Mouse (Mus musculus) hindbrain, postnatal 0 days (tissue): ENCODE results near the gene Lhfpl4. TPM values are rescaled to one million over a fixed set of nuclear protein-coding genes. Genes with fewer than 3 reads are reported as not detected.

Experiments
- ATAC-seq: fragments of 200-750 bp; cut with Nextera tagmentation; 2 replicates; pipeline ENCODE4 v1.8.0; 2017; ENCODE audit warnings: mild to moderate bottlenecking, moderate TSS enrichment, moderate library complexity
- DNase-seq: peaks from one replicate; pipeline ENCODE4 v3.0.0-alpha.2; 2015; ENCODE audit warnings: low spot score
- H3K27ac ChIP-seq: fragments of 300-500 bp; sonication (generic); 2 replicates; pipeline ENCODE4 v1.5.1; 2014; ENCODE audit warnings: mild to moderate bottlenecking
- H3K27me3 ChIP-seq: fragments of 300-500 bp; sonication (generic); 2 replicates; pipeline ENCODE4 v1.6.1; 2014; ENCODE audit warnings: low read length, mixed read lengths; ENCODE audit not compliant: insufficient read depth
- H3K36me3 ChIP-seq: fragments of 300-500 bp; sonication (generic); 2 replicates; pipeline ENCODE4 v1.6.1; 2014; ENCODE audit warnings: low read length, mixed read lengths; ENCODE audit not compliant: insufficient read depth
- H3K4me1 ChIP-seq: fragments of 300-500 bp; sonication (generic); 2 replicates; pipeline ENCODE4 v1.6.1; 2014; ENCODE audit warnings: antibody characterized with exemption, low read length, mixed read lengths; ENCODE audit not compliant: insufficient read depth
- H3K4me2 ChIP-seq: fragments of 300-500 bp; sonication (generic); 2 replicates; pipeline ENCODE4 v1.6.1; 2014; ENCODE audit warnings: low read depth, mild to moderate bottlenecking, low read length, moderate library complexity, mixed read lengths
- H3K4me3 ChIP-seq: fragments of 300-500 bp; sonication (generic); 2 replicates; pipeline ENCODE4 v1.5.1; 2014; ENCODE audit warnings: low read length
- H3K9ac ChIP-seq: fragments of 300-500 bp; sonication (generic); replicated peaks from 2 replicates; pipeline ENCODE4 v1.6.1; 2014; ENCODE audit warnings: mild to moderate bottlenecking, low read length, moderate library complexity, mixed read lengths
- H3K9me3 ChIP-seq: fragments of 300-500 bp; sonication (generic); 2 replicates; pipeline ENCODE4 v1.6.1; 2016; ENCODE audit warnings: low read length, mixed read lengths
- CTCF ChIP-seq: IDR thresholded peaks from 2 replicates; pipeline ENCODE4 v1.5.1; 2016; ENCODE audit warnings: antibody characterized with exemption, control low read depth, low read depth
- WGBS: fragments of 180-500 bp; shearing (Covaris S2); extraction: QIAGEN DNeasy Blood & Tissue Kit; methylation state at CpG from one replicate; pipeline ENCODE4 v1.1.7; 2014; 5-methylcytosine and 5-hydroxymethylcytosine counted together
- polyA plus RNA-seq: library from polyadenylated mRNA; unstranded; fragments of >200 nt; fragmentation: Nextera tagmentation; extraction: Ambion mirVana; gene quantifications from 2 replicates; pipeline ENCODE4 v1.2.1, GENCODE M21; 2015
- total RNA-seq: library from RNA; depleted of rRNA; stranded (reverse); fragments of >200 nt; gene quantifications from 2 replicates; pipeline ENCODE4 v1.2.3, GENCODE M21; 2014; rRNA removed

Gene Lhfpl4
- total RNA-seq (64.9 and 72.9 TPM in 2 replicates), polyA plus RNA-seq (50.9 and 56.0 TPM in 2 replicates)

GRCm38 (mm10) chr6:113194841-113195595 lies at the start of gene Lhfpl4:
Lhfpl4 (minus strand) TSS chr6:113195384.
- H3K27me3 ChIP-seq = no peaks in the 10 kb centered on the region
- peak; percentile 83 for ATAC-seq
- H3K9ac ChIP-seq = peak within 1 kb of the TSS; percentile 83
- H3K4me3 ChIP-seq = peak within 1 kb of the TSS; percentile 69
- WGBS = 1% methylated on average over 48 of the region's 66 CpGs
- no peaks in the 10 kb centered on the region for H3K36me3 ChIP-seq
- no peaks in the 10 kb centered on the region for H3K9me3 ChIP-seq
- H3K4me1 ChIP-seq = peaks cover 18% of the 10 kb centered on the region
- peak; percentile 88 for DNase-seq
- TF ChIP-seq CTCF = no peak
- H3K27ac ChIP-seq = peak within 1 kb of the TSS; percentile 86
- H3K4me2 ChIP-seq = peak within 1 kb of the TSS; percentile 88

GRCm38 (mm10) chr6:113242753-113243152 lies 47.6 kb upstream of the Lhfpl4 start:
- TF ChIP-seq CTCF = no peak
- no peak overlapping the region for H3K4me3 ChIP-seq
- no peak overlapping the region for H3K27ac ChIP-seq
- H3K4me2 ChIP-seq = no peak overlapping the region
- DNase-seq = no peak
- H3K4me1 ChIP-seq = peaks cover 8% of the 10 kb centered on the region; the same call in 1 of the 2 replicates
- WGBS = 89% methylated on average over 1 of the region's 1 CpGs
- H3K27me3 ChIP-seq = no peaks in the 10 kb centered on the region
- no peak for ATAC-seq
- H3K9me3 ChIP-seq = no peaks in the 10 kb centered on the region
- no peak overlapping the region for H3K9ac ChIP-seq
- H3K36me3 ChIP-seq = peaks cover 10% of the 10 kb centered on the region; the same call in 1 of the 2 replicates

- no peak for ATAC-seq
Observed at GRCm38 (mm10) chr6:113238442-113238841, 43.3 kb upstream of the Lhfpl4 start.

GRCm38 (mm10) chr6:113237542-113238270 lies 42.5 kb upstream of the Lhfpl4 start, which contains the start of gene Mtmr14:
Mtmr14 (plus strand) TSS chr6:113237843.
- H3K4me1 ChIP-seq = peaks cover 8% of the 10 kb centered on the region; the same call in 1 of the 2 replicates
- H3K4me3 ChIP-seq = peak within 1 kb of the TSS; percentile 88
- under 1% methylated on average over 53 of the region's 55 CpGs for WGBS
- no peaks in the 10 kb centered on the region for H3K9me3 ChIP-seq
- H3K9ac ChIP-seq = peak within 1 kb of the TSS; percentile 67
- no peak for TF ChIP-seq CTCF
- peak; percentile 99 for ATAC-seq
- no peaks in the 10 kb centered on the region for H3K27me3 ChIP-seq
- peak within 1 kb of the TSS; percentile 55 for H3K27ac ChIP-seq
- peak; percentile 99 for DNase-seq
- peaks cover 4% of the 10 kb centered on the region; the same call in 1 of the 2 replicates for H3K36me3 ChIP-seq
- H3K4me2 ChIP-seq = peak within 1 kb of the TSS; percentile 69

More at GRCm38 (mm10) chr6:113238442-113238841, 43.3 kb upstream of the Lhfpl4 start:
- H3K4me2 ChIP-seq = peak overlapping the region; percentile 69
- no peak for DNase-seq
- no peak for TF ChIP-seq CTCF
- no peaks in the 10 kb centered on the region for H3K9me3 ChIP-seq
- peak overlapping the region; percentile 67 for H3K9ac ChIP-seq
- H3K27ac ChIP-seq = no peak overlapping the region
- 33% methylated on average over 6 of the region's 6 CpGs for WGBS
- peaks cover 10% of the 10 kb centered on the region; the same call in 1 of the 2 replicates for H3K36me3 ChIP-seq
- no peaks in the 10 kb centered on the region for H3K27me3 ChIP-seq
- peaks cover 8% of the 10 kb centered on the region; the same call in 1 of the 2 replicates for H3K4me1 ChIP-seq
- peak overlapping the region; percentile 88 for H3K4me3 ChIP-seq

- ATAC-seq (no peak), DNase-seq (no peak)
- no peaks in the 10 kb centered on the region for H3K9me3 ChIP-seq
- no peak overlapping the region for H3K9ac ChIP-seq
- no peaks in the 10 kb centered on the region for H3K27me3 ChIP-seq
- H3K4me2 ChIP-seq = no peak overlapping the region
- H3K4me3 ChIP-seq = no peak overlapping the region
- no peaks in the 10 kb centered on the region for H3K36me3 ChIP-seq
- WGBS = 71% methylated on average over 5 of the region's 5 CpGs
- peaks cover 8% of the 10 kb centered on the region; the same call in 1 of the 2 replicates for H3K4me1 ChIP-seq
- no peak overlapping the region for H3K27ac ChIP-seq
- no peak for TF ChIP-seq CTCF
Observed at GRCm38 (mm10) chr6:113235141-113235540, 40.0 kb upstream of the Lhfpl4 start.

GRCm38 (mm10) chr6:113226705-113227104 lies 31.5 kb upstream of the Lhfpl4 start:
- H3K4me1 ChIP-seq = no peaks in the 10 kb centered on the region
- no peak overlapping the region for H3K4me3 ChIP-seq
- no peak for TF ChIP-seq CTCF
- no peaks in the 10 kb centered on the region for H3K9me3 ChIP-seq
- no peak overlapping the region for H3K4me2 ChIP-seq
- no peak for DNase-seq
- ATAC-seq = no peak
- no peaks in the 10 kb centered on the region for H3K36me3 ChIP-seq
- no peak overlapping the region for H3K9ac ChIP-seq
- no peak overlapping the region for H3K27ac ChIP-seq
- H3K27me3 ChIP-seq = no peaks in the 10 kb centered on the region
